Mouse (Mus musculus): ENCODE measurements around the gene Ppp2r2d. TPM values are rescaled to one million over a fixed set of nuclear protein-coding genes. Genes with fewer than 3 reads are reported as not detected.
A peak's percentile ranks its signal among the peaks of the same experiment; 100 is the strongest.

Gene Ppp2r2d
- polyA plus RNA-seq, 1 experiment = 34.1 TPM

DNA sequence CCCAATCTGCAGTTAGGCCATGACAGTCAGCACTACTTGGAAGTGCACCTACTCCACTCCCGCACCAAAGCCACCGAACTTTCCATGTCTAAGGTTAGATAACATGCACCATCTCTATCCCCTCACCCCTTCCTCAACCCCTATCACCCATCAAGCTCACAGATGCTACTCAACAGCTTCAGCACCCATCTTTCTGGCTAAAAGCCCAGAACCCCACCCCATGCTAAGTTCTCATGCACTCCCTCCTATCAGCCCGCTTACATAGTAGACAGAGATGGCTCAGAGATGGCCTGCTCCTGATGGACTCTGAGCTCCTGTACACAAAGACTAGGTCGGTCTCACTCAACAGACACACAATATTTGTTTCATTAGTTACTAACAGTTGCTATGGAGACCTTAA, 2.5 kb upstream of the Ppp2r2d start:
- H3ac ChIP-seq (ENCODE audit: control insufficient read depth, insufficient read length, low read depth) = no peak overlapping the region
- no peak overlapping the region for H3K4me3 ChIP-seq (ENCODE audit: insufficient read depth, poor library complexity, severe bottlenecking)
- H3K27me3 ChIP-seq (ENCODE audit: control insufficient read depth, insufficient read depth, insufficient read length) = no peaks in the 10 kb centered on the region
- no peaks in the 10 kb centered on the region for H3K36me3 ChIP-seq (ENCODE audit: control insufficient read depth, insufficient read depth)
- TF ChIP-seq FOSL1 (IDR thresholded peaks at IDR 0.05; ENCODE audit: insufficient read depth, low read length, poor library complexity, severe bottlenecking) (no peak), MYOD1 (IDR thresholded peaks at IDR 0.05; ENCODE audit: control insufficient read depth, insufficient read length, low read depth) (no peak), MYOG (IDR thresholded peaks at IDR 0.05; ENCODE audit: control insufficient read depth, extremely low read depth, insufficient read length) (no peak), USF1 (IDR thresholded peaks at IDR 0.05; ENCODE audit: low read depth) (no peak)
- peaks cover 17% of the 10 kb centered on the region for H3K79me3 ChIP-seq (ENCODE audit: low read depth)
- H3K79me2 ChIP-seq (ENCODE audit: control insufficient read depth, insufficient read depth) = peaks cover 20% of the 10 kb centered on the region

DNA sequence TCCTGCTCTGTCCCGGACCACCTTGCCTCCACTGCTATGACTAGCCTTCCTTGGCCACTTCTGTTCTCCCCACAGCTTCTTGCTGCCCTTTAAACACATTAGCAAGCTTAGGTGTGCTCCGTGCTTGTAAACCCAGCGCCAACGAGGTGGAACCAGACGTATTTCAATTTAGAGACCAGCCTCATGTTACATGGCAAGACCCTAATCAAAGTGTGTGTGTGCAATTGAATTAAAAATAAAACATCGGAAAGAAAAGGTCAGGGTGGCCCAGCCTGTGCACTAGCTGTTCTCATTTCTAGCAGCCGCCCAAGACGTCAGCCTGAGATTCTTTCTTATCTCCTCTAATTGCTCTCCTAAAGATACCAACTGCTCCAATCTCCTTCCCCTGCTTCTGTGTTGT, 768 bp upstream of the Ppp2r2d start:
- TF ChIP-seq CTCF (IDR thresholded peaks at IDR 0.05; ENCODE audit: control insufficient read depth, insufficient read depth, insufficient read length) = no peak
- TF ChIP-seq MAX (IDR thresholded peaks at IDR 0.05) = no peak
- TF ChIP-seq FOSL1 (IDR thresholded peaks at IDR 0.05; ENCODE audit: insufficient read depth, low read length, poor library complexity, severe bottlenecking) = no peak
- no peak for TF ChIP-seq MYOD1 (IDR thresholded peaks at IDR 0.05; ENCODE audit: control insufficient read depth, insufficient read length, low read depth)
- no peak for TF ChIP-seq CEBPB (IDR thresholded peaks at IDR 0.05; ENCODE audit: low read depth)
- no peak for TF ChIP-seq MYOG (IDR thresholded peaks at IDR 0.05; ENCODE audit: control insufficient read depth, extremely low read depth, insufficient read length)
- no peak for TF ChIP-seq USF1 (IDR thresholded peaks at IDR 0.05; ENCODE audit: low read depth)
- H3K79me2 ChIP-seq (ENCODE audit: control insufficient read depth, insufficient read depth) = peaks cover 37% of the 10 kb centered on the region
- H3K36me3 ChIP-seq (ENCODE audit: control insufficient read depth, insufficient read depth) = no peaks in the 10 kb centered on the region
- no peaks in the 10 kb centered on the region for H3K27me3 ChIP-seq (ENCODE audit: control insufficient read depth, insufficient read depth, insufficient read length)
- H3ac ChIP-seq (ENCODE audit: control insufficient read depth, insufficient read length, low read depth) = peak overlapping the region; percentile 18
- H3K4me3 ChIP-seq (ENCODE audit: insufficient read depth, poor library complexity, severe bottlenecking) = peak overlapping the region; percentile 63
- H3K79me3 ChIP-seq (ENCODE audit: low read depth) = peaks cover 31% of the 10 kb centered on the region

- Histone ChIP-seq H3K4me3 (ENCODE audit: insufficient read depth, poor library complexity, severe bottlenecking) (peak overlapping the region; percentile 63), H3K36me3 (ENCODE audit: control insufficient read depth, insufficient read depth) (peaks cover 9% of the 10 kb centered on the region), H3K27me3 (ENCODE audit: control insufficient read depth, insufficient read depth, insufficient read length) (no peaks in the 10 kb centered on the region), H3K79me3 (ENCODE audit: low read depth) (peaks cover 46% of the 10 kb centered on the region), H3ac (ENCODE audit: control insufficient read depth, insufficient read length, low read depth) (peak overlapping the region; percentile 95), H3K79me2 (ENCODE audit: control insufficient read depth, insufficient read depth) (peaks cover 51% of the 10 kb centered on the region)
- no peak for TF ChIP-seq MAX (IDR thresholded peaks at IDR 0.05)
- no peak for TF ChIP-seq USF1 (IDR thresholded peaks at IDR 0.05; ENCODE audit: low read depth)
- TF ChIP-seq CEBPB (IDR thresholded peaks at IDR 0.05; ENCODE audit: low read depth) = no peak
- no peak for TF ChIP-seq MYOG (IDR thresholded peaks at IDR 0.05; ENCODE audit: control insufficient read depth, extremely low read depth, insufficient read length)
- no peak for TF ChIP-seq MYOD1 (IDR thresholded peaks at IDR 0.05; ENCODE audit: control insufficient read depth, insufficient read length, low read depth)
Measured at GRCm38 (mm10) chr7:138846502-138846991, 668 bp downstream of the Ppp2r2d start.

DNA sequence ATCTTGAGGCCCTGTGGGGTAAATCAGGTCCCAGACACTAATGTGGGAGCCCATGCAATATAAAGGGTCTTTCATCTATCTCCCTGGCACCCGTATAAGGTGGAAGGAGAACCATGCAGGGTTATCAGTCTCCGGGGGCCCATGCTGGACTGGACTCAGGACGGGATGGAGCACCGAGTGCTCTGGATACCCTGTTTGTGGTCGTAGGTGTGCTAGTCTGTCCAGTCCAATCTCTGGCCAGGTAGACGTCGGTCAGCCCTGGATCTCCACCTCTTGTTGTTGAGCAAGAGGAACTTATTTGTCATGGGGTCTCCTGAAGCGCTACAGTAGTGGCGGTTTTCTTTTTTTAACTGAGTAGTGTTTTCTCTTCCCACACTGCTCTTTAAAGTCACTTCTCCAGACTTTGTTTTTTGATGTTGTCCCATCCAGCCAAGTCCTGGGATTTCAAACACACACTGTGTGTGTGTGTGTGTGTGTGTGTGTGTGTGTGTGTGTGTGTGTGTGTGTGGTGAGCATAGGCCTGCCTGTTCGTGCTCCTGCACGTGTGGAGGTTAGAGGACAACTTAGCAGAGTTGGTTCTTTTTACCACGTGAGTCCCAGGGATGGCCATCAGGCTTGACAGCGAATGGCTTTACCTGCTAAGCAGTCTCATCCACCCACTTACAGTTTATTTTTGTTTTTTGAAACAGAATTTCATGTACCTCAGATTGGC, 1.6 kb downstream of the Ppp2r2d start:
- peak overlapping the region; percentile 63 for H3K4me3 ChIP-seq (ENCODE audit: insufficient read depth, poor library complexity, severe bottlenecking)
- H3ac ChIP-seq (ENCODE audit: control insufficient read depth, insufficient read length, low read depth) = peak overlapping the region; percentile 95
- TF ChIP-seq MYOG (IDR thresholded peaks at IDR 0.05; ENCODE audit: control insufficient read depth, extremely low read depth, insufficient read length) (no peak), CTCF (IDR thresholded peaks at IDR 0.05; ENCODE audit: control insufficient read depth, insufficient read depth, insufficient read length) (no peak), CEBPB (IDR thresholded peaks at IDR 0.05; ENCODE audit: low read depth) (no peak), MYOD1 (IDR thresholded peaks at IDR 0.05; ENCODE audit: control insufficient read depth, insufficient read length, low read depth) (no peak), FOSL1 (IDR thresholded peaks at IDR 0.05; ENCODE audit: insufficient read depth, low read length, poor library complexity, severe bottlenecking) (no peak), USF1 (IDR thresholded peaks at IDR 0.05; ENCODE audit: low read depth) (no peak), MAX (IDR thresholded peaks at IDR 0.05) (no peak)
- H3K36me3 ChIP-seq (ENCODE audit: control insufficient read depth, insufficient read depth) = peaks cover 13% of the 10 kb centered on the region
- peaks cover 60% of the 10 kb centered on the region for H3K79me2 ChIP-seq (ENCODE audit: control insufficient read depth, insufficient read depth)
- H3K27me3 ChIP-seq (ENCODE audit: control insufficient read depth, insufficient read depth, insufficient read length) = no peaks in the 10 kb centered on the region
- H3K79me3 ChIP-seq (ENCODE audit: low read depth) = peaks cover 51% of the 10 kb centered on the region

GRCm38 (mm10) chr7:138848028-138848920, 2.4 kb downstream of the Ppp2r2d start:
- TF ChIP-seq MAX (IDR thresholded peaks at IDR 0.05) (no peak), USF1 (IDR thresholded peaks at IDR 0.05; ENCODE audit: low read depth) (no peak), CEBPB (IDR thresholded peaks at IDR 0.05; ENCODE audit: low read depth) (no peak), MYOD1 (IDR thresholded peaks at IDR 0.05; ENCODE audit: control insufficient read depth, insufficient read length, low read depth) (no peak), MYOG (IDR thresholded peaks at IDR 0.05; ENCODE audit: control insufficient read depth, extremely low read depth, insufficient read length) (no peak), CTCF (IDR thresholded peaks at IDR 0.05; ENCODE audit: control insufficient read depth, insufficient read depth, insufficient read length) (no peak), FOSL1 (IDR thresholded peaks at IDR 0.05; ENCODE audit: insufficient read depth, low read length, poor library complexity, severe bottlenecking) (no peak)
- peaks cover 19% of the 10 kb centered on the region for H3K36me3 ChIP-seq (ENCODE audit: control insufficient read depth, insufficient read depth)
- H3K4me3 ChIP-seq (ENCODE audit: insufficient read depth, poor library complexity, severe bottlenecking) = no peak overlapping the region
- no peaks in the 10 kb centered on the region for H3K27me3 ChIP-seq (ENCODE audit: control insufficient read depth, insufficient read depth, insufficient read length)
- peaks cover 51% of the 10 kb centered on the region for H3K79me3 ChIP-seq (ENCODE audit: low read depth)
- H3K79me2 ChIP-seq (ENCODE audit: control insufficient read depth, insufficient read depth) = peaks cover 68% of the 10 kb centered on the region
- H3ac ChIP-seq (ENCODE audit: control insufficient read depth, insufficient read length, low read depth) = no peak overlapping the region

Data from C2C12 (cell line).